Mouse (Mus musculus): Measurements from ENCODE around the gene Ilf3.

DNA sequence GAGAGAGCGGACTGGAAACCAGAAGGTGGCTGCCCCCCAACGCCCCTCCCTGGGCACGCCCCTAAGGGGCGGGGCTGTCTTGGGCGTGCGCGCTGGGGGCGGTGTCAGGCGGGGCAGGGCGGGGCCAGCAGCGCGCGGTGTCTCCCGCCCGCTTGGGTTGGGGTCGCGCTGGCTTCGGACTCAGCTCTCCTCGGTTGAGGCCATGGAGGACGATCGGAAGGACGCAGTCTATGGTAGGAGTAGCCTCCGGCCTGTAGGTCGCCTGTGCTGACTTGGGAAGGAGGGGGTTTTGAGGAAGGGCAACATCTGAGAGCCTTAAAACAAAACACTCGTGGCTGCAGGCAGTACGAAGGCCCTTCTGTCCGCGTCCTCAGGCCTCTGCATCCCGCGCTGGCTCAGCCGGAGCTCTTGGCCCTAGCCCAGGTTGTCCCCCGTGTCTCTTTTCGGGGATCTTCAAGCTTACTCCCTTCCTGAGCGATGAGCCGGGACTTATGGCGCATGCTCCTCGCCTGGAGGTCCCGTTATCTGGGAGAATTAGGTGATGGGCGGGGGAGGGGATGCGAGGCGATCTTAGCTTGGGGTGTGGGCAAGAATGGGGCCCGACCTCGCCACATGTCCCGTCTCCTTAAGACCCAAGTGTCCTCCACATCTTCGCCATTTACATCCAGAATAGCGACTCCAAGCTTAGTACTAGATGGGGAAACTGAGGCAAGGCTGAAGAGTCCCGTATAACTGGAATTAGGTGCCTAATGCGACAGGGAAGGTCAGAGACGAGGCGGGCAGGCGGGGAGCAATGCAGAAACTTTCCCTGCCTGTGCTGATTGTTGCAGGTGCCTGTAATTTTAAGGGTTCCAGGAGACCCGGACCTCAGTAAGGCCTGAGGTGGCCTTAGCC lies 46.8 kb upstream of the Ilf3 start, which contains the start of gene Slc44a2:
- TF ChIP-seq CTCF (IDR thresholded peaks at IDR 0.05; ENCODE audit: borderline replicate concordance, insufficient read depth, low read length) (no peak), POLR2A (IDR thresholded peaks at IDR 0.05; ENCODE audit: low read depth, low read length) (peak; percentile 84)
